Mouse (Mus musculus) mouse trophoblast stem cell (cell line): ENCODE data around the gene Mllt1.
"Not testable (repeated sequence)": the region's sequence is repeated elsewhere in the genome, so short reads cannot be mapped to it uniquely, and the experiment has no call there.

ENCODE experiments used
- in situ Hi-C, 2 experiments: fragments of 300-500 bp; cut with MseI, MboI; formaldehyde crosslinking; loops; 2 replicates in 1 of 2; 3 replicates in 1 of 2; pipeline ENCODE4 v1.15.1; 2025

Gene Mllt1

DNA sequence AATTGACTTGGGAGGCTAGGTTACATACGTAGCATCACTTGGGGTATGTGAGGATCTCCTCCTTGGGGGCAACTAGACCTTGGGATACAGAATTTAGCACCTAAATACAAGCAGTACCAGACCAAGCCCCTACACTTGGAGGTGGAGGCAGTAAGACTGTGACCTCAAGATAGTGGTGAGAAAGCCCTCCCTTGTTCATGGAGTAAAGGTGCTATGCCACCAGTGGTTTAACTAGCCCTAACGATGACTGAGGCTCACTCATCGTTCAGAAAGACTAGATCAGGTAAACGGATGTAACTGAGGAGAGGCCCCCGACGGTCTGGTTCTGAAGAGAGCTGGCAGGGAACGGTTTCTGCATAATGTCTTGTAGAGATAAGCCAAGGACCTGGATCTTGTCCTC is 1.5 kb upstream of the Mllt1 start:
- in situ Hi-C loops, result no loop called here

DNA sequence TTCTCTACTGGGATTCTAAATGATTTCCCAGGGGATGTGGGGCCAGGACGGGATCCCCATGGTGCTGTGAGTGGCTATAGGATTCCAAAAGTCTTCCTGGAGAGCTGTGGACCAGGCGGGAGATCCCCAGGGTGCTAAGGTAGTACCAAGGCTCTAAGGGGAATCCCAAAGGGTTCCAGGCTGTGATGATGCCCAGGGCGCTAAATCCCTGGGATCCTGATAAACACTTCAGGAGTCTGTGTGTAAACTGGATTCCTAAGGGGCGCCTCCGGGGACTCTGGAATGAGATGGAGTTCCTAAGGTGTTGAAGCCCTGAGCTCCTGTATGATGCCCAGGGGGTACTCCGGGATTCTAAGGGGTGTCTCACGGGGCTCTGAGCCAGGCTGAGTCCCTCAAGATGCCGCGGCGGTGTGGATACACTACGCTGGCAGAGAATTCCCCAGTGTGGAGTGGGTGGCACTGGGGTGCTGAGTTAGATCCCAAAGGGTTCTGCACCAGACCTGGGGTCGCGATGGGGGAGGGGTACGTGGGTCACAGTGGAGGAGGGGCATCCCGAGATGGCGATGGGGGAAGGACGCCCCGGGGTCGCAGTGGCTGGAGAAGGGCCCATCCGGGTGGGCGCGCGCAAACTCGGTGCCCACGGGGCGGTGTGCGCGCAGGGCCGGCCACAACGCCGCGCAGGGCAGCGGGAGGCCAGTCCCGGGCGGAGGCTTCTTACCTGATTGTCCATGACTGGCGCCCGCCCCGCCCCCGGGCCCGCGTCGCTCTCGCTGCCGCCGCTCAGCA is 477 bp downstream of the Mllt1 start:
- in situ Hi-C loops, result no loop called here

DNA sequence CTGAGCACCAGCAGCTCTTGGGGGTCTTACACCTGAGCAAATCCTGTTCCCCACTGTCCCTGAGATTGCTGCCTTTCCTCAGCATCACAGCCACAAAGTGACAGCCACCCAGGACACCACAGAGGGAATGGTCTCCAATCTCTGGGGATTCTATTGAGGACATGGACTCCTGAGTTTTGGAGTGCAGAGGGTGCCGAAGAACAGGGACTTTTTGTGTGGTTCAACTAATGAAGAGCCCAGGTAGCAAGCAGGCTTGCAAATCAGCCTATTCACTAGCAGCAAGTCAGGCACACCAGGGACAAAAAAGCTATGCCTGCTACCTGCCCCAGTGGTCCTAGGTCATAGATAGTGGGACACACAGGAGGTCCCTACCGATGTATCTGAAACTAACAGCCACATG is 1.8 kb downstream of the Mllt1 start:
- in situ Hi-C loops, result no loop called here

DNA sequence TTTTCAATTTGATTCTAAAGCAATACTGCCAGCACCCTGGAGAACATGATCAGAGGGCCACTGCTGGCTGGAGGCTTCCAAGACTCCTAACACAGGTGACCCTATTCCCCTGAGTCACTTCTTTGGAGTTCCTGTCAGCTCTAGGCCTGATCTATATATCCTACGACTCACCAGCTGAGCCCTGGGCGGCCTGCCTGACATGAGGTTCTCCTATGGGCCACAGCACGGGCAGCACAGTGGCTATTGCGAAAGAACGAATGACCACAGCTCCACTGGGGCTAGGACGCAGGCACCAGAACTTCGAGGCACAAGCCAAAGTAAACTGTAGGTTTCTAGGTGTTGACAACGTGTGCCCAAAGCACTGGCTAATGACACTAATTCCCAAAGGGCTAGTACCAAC is 5.2 kb downstream of the Mllt1 start:
- in situ Hi-C loops, result no loop called here

DNA sequence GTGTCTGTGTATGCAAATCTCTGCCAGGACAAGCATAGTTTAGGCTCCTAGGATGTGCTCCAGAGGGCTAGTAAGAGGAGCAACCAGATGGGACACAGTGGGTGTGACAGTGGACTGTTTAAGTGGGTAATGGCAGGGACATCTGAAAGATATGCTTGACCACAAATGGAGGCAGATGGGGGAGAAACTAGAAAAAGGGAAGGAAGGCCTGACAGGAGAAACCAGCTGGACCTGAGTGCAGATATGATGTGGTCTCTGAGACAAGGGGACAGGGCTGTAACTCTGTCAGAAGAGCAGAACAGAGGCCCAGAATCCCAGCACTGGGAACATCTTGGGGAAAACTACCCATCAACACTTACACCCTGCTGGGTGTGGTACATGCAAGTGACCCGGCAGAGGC is 5.7 kb downstream of the Mllt1 start:
- in situ Hi-C loops, result no loop called here

DNA sequence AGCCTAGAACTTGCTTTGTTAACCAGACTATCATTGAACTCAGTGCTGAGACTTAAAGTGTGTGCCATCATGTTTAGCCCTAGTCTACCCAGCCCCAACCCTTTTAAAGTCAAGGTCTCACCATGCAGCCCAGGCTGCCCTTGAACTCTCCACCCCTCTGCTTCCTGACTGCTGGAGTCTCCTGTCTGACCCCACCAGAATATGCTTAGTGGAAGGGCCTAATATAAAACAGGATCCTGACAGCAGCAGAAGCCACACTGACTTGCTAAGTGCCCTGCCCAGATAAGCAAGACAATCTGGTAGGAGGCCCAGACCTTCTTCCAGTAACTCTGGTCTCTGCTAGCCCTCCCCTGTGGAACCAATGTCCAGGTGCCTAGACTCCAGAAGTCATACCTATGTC is 6.1 kb downstream of the Mllt1 start:
- in situ Hi-C loops, result no loop called here

DNA sequence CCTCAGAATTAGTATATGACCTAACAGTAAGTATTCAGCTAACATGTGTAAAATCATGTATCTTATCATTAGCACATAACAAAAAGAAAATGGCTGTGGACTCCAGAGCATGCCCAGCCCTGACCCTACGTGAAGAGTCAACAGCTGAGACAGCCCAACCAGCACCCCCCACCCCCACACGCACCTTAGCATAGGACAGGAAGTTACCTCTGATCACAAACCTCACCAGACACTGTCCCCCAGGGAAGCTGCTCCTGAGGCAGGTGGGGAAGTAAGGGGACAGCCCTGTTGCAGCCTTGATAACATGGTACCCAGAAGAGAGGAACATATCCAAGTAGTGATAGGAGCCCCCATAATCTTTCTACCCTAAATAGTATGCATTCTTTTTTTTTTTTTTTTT is 9.2 kb downstream of the Mllt1 start:
- in situ Hi-C loops, result no loop called here

DNA sequence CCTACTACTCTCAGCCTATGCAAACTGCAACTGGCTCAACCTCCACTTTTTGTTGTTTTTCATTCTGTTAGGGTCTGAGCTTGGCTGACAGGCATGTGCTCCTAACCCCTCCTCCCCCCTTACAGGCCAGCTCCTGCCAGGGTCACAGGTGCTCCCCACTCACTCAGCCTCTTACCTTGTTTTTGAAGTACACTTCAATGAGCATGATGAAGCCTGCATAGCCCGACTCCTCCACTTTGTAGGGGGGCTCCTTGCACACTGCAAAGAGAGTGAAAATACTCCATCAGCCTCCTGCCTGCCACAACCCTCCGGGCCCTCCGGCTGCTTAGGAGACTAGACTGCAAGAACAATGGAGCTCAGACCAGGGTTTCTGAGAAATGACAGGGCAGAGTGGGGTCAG is 15.5 kb downstream of the Mllt1 start:
- in situ Hi-C loops, result no loop called here

DNA sequence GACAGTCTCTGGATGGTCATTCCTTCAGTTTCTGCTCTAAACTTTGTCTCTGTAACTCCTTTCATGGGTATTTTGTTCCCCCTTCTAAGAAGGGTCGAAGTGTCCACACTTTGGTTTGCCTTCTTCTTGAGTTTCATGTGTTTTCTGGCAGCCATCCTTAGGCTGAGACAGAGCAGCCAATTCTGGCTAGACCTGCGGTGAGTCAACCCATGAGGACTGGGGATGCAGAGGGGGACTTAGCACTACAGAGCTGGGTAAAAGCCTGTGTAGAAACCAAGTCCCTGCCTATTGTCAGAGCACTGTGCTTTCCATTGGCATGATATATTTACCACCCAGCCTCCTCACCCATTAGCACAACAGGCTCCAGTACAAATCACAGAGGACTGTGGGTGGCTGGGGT is 18.0 kb downstream of the Mllt1 start:
- in situ Hi-C loops, result no loop called here

DNA sequence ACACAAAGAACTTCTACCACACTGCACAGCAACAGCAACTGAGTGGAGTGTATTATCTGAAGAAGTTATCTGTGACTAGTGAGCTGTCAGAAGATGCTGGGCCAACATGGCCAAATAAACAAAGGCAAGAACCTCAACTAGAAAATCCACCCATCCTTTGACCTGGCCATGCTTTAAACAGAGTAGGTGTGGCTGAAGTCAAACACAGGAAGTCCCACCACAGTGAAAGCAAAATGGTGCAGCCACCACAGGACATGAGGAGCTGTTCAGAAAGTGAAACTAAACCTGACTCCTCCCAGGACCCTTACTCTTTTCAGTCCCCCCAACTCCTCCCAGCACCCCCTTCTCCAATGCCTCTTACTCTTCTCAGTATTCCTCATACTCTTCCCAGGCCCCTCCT is 21.8 kb downstream of the Mllt1 start:
- in situ Hi-C loops, result no loop called here

DNA sequence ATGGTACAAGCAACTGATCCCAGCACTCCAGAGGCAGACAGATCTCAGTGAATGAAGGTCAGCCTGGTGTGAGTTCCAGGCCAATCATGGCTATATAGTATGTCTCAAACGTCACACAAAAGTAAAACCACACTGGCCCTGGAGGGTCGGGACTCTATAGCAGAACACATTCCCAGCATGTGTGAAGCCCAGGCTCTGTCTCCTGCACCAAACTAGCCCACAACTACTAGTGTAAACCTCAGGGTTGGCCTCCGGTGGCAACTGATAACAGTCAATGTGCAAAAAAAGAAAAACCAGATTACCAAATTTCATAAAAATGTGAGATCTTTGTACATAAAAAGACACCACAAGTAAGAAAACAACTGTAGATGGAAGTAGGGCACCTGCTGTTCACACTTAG is 22.2 kb downstream of the Mllt1 start:
- in situ Hi-C loops, result no loop called here

DNA sequence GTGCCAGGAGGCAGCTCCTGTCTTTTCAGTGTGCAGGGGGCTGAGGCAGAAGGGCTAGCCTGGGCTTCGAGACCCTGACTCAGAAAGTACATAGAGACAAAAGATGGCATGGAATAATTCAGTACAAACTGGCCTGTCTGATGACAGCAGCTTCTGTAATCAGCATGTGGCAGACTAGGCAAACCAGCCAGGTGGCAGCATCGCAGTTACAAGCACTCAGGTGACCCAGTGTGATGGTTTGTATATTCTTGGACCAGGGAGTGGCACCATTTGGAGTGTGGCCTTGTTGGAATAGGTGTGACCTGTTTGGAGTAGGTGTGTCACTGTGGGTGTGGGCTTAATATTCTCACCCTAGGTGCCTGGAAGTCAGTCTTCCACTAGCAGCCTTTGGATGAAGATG is 25.5 kb downstream of the Mllt1 start:
- in situ Hi-C loops, result not testable (repeated sequence)

DNA sequence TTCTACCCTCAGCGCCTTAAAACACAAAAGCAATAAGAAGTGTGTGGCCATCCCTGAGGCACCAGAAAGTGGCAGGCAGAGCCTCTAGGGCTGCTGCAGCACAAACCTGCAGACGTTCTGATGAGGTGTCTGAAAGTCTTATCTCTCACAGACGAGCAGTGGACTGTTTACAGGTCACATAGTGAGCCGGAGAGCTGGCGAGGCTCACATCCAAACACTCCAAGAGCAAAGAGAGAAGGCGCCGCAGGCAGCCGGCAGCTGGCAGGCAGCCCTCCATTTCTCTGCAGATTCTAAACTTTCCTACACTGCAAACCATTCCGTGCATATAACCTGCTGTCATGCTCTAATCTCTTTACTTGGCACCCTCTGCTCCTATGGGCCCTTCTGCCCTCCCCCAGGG is 27.3 kb downstream of the Mllt1 start:
- in situ Hi-C loops, result no loop called here

DNA sequence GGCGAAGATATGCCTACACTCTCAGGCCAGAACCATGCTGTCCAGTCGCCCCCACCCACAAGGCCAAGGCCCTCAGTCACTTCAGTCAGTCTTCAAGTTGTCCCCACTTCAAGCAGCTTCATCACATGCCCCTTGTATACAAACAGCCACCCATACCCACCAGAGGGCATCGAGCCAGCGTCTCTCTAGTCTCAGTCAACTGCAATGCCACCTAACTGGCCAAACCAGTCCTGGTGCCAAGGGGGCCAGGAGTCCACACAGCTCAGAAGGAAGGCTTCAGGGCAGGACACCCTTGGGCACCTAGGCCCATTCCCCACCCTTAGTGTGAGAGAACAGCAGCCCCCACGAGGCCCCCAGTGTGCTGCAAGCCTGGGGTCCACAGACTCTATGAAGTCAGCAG is 28.1 kb downstream of the Mllt1 start:
- in situ Hi-C loops, result no loop called here

DNA sequence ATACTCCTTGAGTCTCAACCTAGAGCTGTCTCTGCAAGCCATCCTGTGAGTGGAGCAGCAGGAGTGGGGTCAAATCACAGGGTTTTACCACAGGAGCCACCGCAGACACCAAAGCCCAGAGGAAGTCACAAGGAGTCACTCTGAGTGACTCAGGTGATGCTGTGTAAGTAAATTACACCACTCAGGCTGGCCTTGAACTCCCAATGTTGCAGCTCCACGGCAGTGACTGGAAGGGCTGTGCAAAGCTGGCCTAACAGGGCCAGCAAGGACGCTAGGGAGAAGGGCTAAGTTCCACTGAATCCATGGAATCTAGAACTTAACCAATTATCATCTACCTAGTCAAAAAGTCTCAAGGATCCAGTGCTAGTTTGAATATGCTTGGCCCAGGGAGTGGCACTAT is 29.0 kb downstream of the Mllt1 start:
- in situ Hi-C loops, result no loop called here

DNA sequence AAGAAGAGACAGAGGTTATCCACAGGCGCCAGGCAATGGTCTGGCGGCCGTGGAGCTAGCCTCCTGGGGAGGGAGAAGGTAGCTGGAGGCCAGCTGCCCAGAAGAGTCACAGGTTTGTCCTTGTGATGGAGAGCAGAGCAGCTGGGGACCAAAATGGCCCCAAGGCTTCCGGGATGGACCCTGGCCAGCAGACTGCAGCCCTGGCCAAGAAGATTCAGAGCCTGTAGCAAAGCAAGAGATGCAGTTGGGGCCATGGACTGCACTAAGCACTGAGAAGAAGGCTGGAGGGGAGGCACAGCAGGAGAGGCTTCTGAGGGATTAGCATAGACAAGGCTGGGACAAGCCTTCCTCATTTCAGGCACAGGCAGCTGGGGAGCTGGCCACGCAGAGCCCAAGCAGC is 32.5 kb downstream of the Mllt1 start:
- in situ Hi-C loops, result no loop called here

DNA sequence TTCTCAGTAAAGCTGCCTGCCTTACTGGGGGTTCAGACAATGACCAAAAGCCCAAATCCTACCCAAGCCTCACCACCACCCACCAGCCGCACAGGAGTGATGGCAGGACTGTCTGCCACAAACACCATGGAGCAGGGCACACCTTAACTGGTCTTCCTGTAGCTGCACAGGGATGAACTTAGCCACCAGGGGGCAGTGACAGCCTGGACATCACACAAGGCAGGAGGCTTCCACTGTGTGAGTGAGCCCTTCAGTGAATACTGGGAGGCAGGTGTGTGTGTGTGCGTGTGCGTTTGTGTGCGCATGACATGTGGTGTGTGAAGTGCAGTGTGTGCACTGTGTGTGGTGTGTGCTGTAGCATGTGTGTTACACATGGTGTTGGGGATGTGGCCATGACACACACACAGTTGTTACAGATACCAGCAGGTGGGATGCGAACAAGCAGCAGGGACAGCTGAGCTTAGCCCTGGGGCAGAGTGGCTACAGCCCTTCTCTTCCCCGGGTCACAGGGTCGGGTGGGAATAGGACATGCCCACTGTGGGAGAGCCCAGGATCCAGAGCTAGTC is 37.5 kb downstream of the Mllt1 start:
- in situ Hi-C loops, result no loop called here

DNA sequence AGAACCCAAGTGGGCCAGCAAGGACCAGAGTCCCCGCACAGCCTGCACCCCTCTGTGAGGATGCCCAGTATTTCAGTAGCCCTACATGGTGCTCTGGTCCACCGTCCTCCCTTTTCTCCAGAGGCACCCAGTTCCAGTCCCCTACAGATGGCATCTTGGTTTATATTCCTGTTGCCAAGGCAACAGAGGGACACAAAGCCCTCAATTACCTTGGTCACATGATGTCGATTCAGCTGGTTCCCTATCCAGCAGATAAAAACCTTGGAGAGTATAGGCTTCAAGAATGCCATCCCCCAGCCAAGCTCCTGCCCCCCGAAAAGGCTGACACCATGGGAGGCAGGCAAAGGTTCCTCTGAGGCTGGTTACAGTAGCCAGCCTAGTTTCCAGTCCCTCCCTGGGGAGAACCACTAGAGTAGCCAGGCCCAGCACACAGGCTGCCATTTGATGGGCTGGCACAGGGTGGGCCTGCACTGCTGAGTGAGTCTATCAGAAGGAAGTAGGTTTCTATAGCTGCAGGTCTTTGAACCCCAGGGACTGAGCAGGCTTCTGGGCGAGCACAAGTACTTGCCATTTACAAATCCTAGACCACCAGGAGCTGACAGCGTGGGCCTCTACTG is 38.6 kb downstream of the Mllt1 start:
- in situ Hi-C loops, result no loop called here

DNA sequence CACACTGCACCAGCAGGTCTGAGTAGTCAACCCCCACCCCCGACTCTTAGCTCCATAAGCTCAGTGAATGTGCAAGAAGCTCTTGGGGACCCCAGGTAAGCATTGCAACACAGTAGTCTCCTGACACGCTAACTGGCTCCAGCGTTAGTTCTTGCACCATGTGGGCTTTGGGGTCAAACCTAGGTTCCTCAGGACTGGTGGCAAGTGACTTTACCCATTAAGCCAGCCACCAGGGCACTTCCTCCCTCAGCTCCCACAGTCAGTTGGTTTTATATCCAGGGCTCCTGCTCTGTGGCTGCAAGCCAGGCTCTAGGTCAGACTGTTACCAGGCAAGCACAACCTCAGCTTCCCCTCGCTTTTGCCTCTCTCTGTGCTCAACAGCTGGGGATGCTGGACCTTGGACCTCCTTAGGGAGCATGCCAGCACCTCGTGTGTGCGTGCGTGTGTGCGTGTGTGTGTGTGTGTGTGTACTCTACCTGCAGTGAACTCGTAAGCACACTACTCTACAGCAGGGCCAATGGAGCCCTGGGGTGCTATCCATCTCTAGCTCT is 39.8 kb downstream of the Mllt1 start:
- in situ Hi-C loops, result no loop called here

DNA sequence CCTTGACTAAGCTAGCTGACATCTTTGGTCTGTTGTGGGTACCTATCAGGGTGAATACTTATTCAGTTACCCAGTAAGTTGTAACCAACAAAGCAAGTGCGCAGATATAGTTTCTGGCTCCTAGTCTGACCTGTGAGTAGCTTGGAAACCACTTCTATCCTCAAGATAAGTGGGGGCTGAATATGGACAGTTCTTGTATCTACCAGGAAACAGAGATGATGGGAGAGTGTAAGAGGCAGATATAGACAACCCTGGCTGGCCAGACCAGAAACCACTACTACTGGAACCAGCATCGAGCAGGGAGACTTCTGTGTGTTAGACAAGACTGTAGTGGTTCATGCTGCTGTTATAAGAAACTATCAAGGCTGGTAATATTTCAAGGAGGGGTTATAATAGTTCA is 45.2 kb downstream of the Mllt1 start:
- in situ Hi-C loops, result no loop called here

DNA sequence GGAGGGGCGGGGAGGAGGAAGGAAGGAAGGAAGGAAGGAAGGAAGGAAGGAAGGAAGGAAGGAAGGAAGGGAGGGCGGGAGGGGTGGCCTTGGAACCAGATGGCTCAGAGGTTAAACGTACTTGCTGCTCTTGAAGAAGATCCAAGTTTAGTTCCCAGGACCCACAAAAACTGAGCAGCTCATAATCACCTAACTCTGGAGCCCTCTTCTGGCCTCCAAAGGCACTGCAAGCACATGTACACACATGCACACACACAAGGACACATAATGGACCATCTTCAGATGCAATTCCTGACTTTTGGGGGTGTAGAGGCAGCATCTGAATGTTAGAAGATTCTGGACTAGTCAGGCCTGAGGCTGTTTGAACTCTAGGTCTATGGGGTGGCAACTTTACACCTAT is 47.2 kb downstream of the Mllt1 start:
- in situ Hi-C loops, result no loop called here

DNA sequence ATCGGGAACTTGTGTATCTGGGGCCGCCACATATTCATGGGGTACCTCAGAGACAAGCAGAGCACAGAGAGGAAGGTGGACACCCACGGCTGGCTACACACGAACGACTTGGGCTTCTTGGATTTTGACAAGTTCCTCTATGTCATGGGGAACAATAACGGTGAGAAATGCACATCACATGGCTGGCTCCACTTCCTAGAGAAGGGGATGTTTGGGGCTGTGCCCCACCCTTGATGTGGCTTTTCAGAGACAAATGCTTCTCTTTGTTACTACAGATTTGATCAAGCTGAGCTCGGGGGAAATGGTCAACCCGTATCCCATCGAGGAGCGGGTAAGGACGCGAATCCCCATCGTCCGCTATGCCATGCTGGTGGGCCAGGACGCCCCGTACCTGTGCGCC is 50.4 kb downstream of the Mllt1 start:
- in situ Hi-C loops, result no loop called here

DNA sequence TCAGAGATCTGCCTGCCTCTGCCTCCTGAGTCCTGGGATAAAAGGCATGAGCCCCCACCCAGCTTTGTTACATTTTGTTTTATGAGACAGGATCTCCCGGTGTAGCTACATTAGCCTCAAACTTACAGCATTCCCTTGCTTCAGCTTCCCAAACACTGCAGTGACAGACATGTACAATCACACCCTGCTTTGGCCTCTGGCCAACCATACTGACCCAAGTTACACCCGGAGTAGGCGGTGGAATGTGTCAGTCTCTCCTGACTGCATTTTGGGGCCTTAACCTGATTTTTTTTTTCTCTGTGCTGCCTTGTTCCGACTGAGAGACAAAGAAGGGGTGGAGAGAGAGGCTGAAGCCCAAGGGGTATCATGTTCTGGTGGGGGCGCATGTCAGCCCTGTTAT is 50.9 kb downstream of the Mllt1 start:
- in situ Hi-C loops, result no loop called here
